8 mouse cellular contexts compared by ENCODE assay signal in genomic region chr3:37906806-37907251, GRCm38 (mm10).
DNase-seq lines count a peak whose midpoint lies in the region; ATAC-seq and TF ChIP-seq lines count a peak whose summit lies in the region.

No protein-coding gene starts in this region.

- DNase-seq in gastrocnemius, postnatal 25 days = peak; percentile 47
- no peak for DNase-seq in gastrocnemius, postnatal 4 days (ENCODE audit: low spot score in 2 of 2)
- peak; percentile 73 for DNase-seq in kidney, adult 11 months
- peak; percentile 50 for DNase-seq in lung, postnatal 25 days (ENCODE audit: low spot score)
- no peak for DNase-seq in cerebellum, adult 8-10 months
- no peak for DNase-seq in cerebellum, adult 11 months

- H3K4me3 ChIP-seq in embryonic fibroblast, embryonic 13.5 days (ENCODE audit: insufficient read depth, low read length) = no peak overlapping the region

- peaks cover 11% of the 10 kb centered on the region for H3K4me1 ChIP-seq in embryonic fibroblast, embryonic 13.5 days (ENCODE audit: control insufficient read depth, insufficient read depth, low read length)

- no peak for ATAC-seq in megakaryocyte-erythroid progenitor cell, adult 5-6 weeks (replicated peaks; ENCODE audit: low FRiP score, low TSS enrichment, poor library complexity, severe bottlenecking)

- no peak for TF ChIP-seq CTCF in embryonic fibroblast, embryonic 13.5 days (IDR thresholded peaks at IDR 0.05; ENCODE audit: borderline replicate concordance, insufficient read depth, low read length)

- no peak for TF ChIP-seq POLR2A in embryonic fibroblast, embryonic 13.5 days (IDR thresholded peaks at IDR 0.05; ENCODE audit: low read depth, low read length)

- peak overlapping the region; percentile 65 for H3K27ac ChIP-seq in embryonic fibroblast, embryonic 13.5 days (ENCODE audit: insufficient read depth, low read length)

Comparison
In these comparisons a context has a peak if more than half of its experiments do, and no peak if none do; other contexts are left out.
1. DNase-seq: peak in gastrocnemius, postnatal 25 days (single experiment), kidney, adult 11 months (single experiment) and lung, postnatal 25 days (single experiment); none in gastrocnemius, postnatal 4 days (0 of 2), cerebellum, adult 8-10 months (single experiment) and cerebellum, adult 11 months (single experiment).